Mouse (Mus musculus) kidney, adult 9 months (tissue): Measurements from ENCODE around the gene Mrpl3.
"Not testable (repeated sequence)": the region's sequence is repeated elsewhere in the genome, so short reads cannot be mapped to it uniquely, and the experiment has no call there.

Experiments
- DNase-seq: peaks from one replicate; pipeline ENCODE4 v3.0.0; 2022

Gene Mrpl3

GRCm38 (mm10) chr9:105053147-105053557, at the start of gene Mrpl3:
Mrpl3 (plus strand) TSS chr9:105053239.
- DNase-seq, result peak; percentile 88

GRCm38 (mm10) chr9:105010721-105011120, 42.3 kb upstream of the Mrpl3 start:
- peak; percentile 53 for DNase-seq

- DNase-seq, result peak; percentile 87
These were observed 34.9 kb upstream of the Mrpl3 start for GRCm38 (mm10) chr9:105018186-105018585.

- DNase-seq, result no peak
These were observed 24.7 kb upstream of the Mrpl3 start for GRCm38 (mm10) chr9:105028311-105028710.

- no peak for DNase-seq
These were observed 20.5 kb upstream of the Mrpl3 start for GRCm38 (mm10) chr9:105032572-105032971.

- no peak for DNase-seq
These were observed 19.4 kb upstream of the Mrpl3 start for GRCm38 (mm10) chr9:105033641-105034040.

GRCm38 (mm10) chr9:105037847-105038246, 15.2 kb upstream of the Mrpl3 start:
- DNase-seq, result no peak

- no peak for DNase-seq
These were observed 7.0 kb upstream of the Mrpl3 start for GRCm38 (mm10) chr9:105046014-105046413.

GRCm38 (mm10) chr9:105048351-105048750, 4.7 kb upstream of the Mrpl3 start:
- no peak for DNase-seq

- no peak for DNase-seq
These were observed 3.4 kb upstream of the Mrpl3 start for GRCm38 (mm10) chr9:105049636-105050035.

GRCm38 (mm10) chr9:105050257-105050656, 2.8 kb upstream of the Mrpl3 start:
- no peak for DNase-seq

GRCm38 (mm10) chr9:105053812-105054211, 773 bp downstream of the Mrpl3 start:
- DNase-seq, result no peak

- no peak for DNase-seq
These were observed 16.1 kb downstream of the Mrpl3 start for GRCm38 (mm10) chr9:105069106-105069505.

- no peak for DNase-seq
These were observed 20.1 kb downstream of the Mrpl3 start for GRCm38 (mm10) chr9:105072991-105073748.

GRCm38 (mm10) chr9:105074851-105075250, 21.8 kb downstream of the Mrpl3 start:
- no peak for DNase-seq

GRCm38 (mm10) chr9:105076756-105077424, 23.9 kb downstream of the Mrpl3 start:
- no peak for DNase-seq

GRCm38 (mm10) chr9:105078460-105078859, 25.4 kb downstream of the Mrpl3 start:
- DNase-seq, result no peak

- DNase-seq, result no peak
These were observed 27.2 kb downstream of the Mrpl3 start for GRCm38 (mm10) chr9:105080246-105080645.

GRCm38 (mm10) chr9:105100807-105101570, 48.0 kb downstream of the Mrpl3 start:
- DNase-seq, result no peak

GRCm38 (mm10) chr9:105101911-105102310, 48.9 kb downstream of the Mrpl3 start:
- no peak for DNase-seq

GRCm38 (mm10) chr9:105103893-105104292, 50.9 kb downstream of the Mrpl3 start:
- DNase-seq, result no peak

- not testable (repeated sequence) for DNase-seq
These were observed 72.2 kb downstream of the Mrpl3 start for GRCm38 (mm10) chr9:105125206-105125605.
